Mouse (Mus musculus): Measurements from ENCODE around the gene Hdhd3. TPM values are rescaled to one million over a fixed set of nuclear protein-coding genes. Genes with fewer than 3 reads are reported as not detected.

Hdhd3 gene
- polyA plus RNA-seq, 1 experiment from 2014 or later: 16.5 TPM

DNA sequence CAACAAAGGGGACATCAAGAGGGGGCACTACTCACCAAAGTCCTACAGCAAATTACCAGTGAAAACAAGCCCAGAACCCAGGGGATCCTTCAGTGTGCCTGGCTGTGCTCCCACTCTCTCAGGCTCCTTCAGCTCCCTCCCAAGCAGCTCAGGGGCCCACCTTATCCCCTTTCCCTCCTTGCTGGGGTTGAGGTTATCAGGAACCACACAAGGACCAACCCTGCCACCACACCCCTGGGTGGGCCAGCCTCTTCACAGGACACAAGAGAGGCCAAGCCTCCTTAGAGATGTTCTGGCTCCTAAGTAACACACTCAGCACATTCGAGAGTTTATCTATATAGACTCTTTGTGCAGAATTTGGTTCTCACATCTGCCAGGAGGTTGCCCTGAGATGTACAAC, 13.3 kb upstream of the Hdhd3 start:
- H3K9me3 ChIP-seq (ENCODE audit: control insufficient read depth, low read length): no peaks in the 10 kb centered on the region
- DNase-seq (ENCODE audit: low spot score) (no peak), ATAC-seq (ENCODE audit: insufficient number of reproducible peaks, low FRiP score, low TSS enrichment, low read depth) (no peak)
- H3K4me3 ChIP-seq (ENCODE audit: low read depth, low read length): no peak overlapping the region
- H3K4me2 ChIP-seq (ENCODE audit: low read depth, severe bottlenecking): no peak overlapping the region
- peaks cover 8% of the 10 kb centered on the region for H3K4me1 ChIP-seq (ENCODE audit: control insufficient read depth, insufficient read depth, low read length)
- no peak overlapping the region for H3K27ac ChIP-seq (replicated peaks; ENCODE audit: low read depth, low read length)
- WGBS: 88% methylated on average over 1 of the region's 1 CpGs
- H3K9ac ChIP-seq (ENCODE audit: low read length): no peak overlapping the region
- H3K36me3 ChIP-seq (ENCODE audit: control insufficient read depth, insufficient read depth, low read length): peaks cover 12% of the 10 kb centered on the region
- H3K27me3 ChIP-seq (ENCODE audit: control insufficient read depth, insufficient read depth, low read length): no peaks in the 10 kb centered on the region

DNA sequence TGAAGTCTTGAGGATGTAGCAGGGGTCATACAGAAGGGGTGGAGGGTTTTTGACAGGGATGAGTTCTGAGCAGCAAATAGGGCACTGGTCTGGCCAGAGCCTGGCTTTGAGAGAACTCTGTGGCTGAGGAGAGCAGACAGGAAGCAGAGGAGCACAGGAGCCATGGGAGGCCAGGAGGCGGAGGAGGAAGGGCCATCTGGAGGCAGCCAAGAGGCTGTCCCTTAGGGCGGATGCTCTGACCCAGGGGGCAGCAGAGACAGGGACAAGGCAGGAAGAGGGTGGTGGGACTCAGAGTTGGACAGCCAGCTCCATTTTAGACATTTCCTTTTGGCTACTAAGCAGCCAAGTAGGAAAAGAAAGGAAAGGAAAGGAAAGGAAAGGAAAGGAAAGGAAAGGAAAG, 12.8 kb upstream of the Hdhd3 start:
- Histone ChIP-seq H3K9me3 (ENCODE audit: control insufficient read depth, low read length) (no peaks in the 10 kb centered on the region), H3K36me3 (ENCODE audit: control insufficient read depth, insufficient read depth, low read length) (peaks cover 14% of the 10 kb centered on the region), H3K4me3 (ENCODE audit: low read depth, low read length) (no peak overlapping the region), H3K27ac (replicated peaks; ENCODE audit: low read depth, low read length) (no peak overlapping the region; the same call in 1 of the 2 replicates), H3K27me3 (ENCODE audit: control insufficient read depth, insufficient read depth, low read length) (no peaks in the 10 kb centered on the region), H3K4me2 (ENCODE audit: low read depth, severe bottlenecking) (no peak overlapping the region), H3K4me1 (ENCODE audit: control insufficient read depth, insufficient read depth, low read length) (peaks cover 8% of the 10 kb centered on the region), H3K9ac (ENCODE audit: low read length) (no peak overlapping the region)
- 32% methylated on average over 2 of the region's 2 CpGs for WGBS
- ATAC-seq (ENCODE audit: insufficient number of reproducible peaks, low FRiP score, low TSS enrichment, low read depth): no peak
- no peak for DNase-seq (ENCODE audit: low spot score)

DNA sequence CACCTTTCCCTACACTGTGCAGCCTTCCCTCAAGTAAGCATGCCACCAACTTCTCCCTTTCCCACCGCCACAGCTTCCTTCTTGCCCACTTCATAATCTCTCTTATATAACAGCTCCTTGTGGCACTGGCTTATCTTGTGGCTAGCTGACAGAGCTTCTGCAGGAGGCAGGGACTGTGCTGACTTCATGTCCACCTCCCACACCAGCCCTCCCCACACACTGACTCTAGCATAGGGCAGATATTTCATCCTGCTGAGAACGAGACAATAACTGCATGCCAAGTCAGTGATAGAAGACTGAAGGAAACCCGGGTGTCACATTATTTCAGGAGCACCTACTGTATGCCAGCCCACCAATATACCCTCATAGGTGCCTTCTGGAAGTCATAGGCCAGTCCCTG, 12.2 kb upstream of the Hdhd3 start:
- Histone ChIP-seq H3K9ac (ENCODE audit: low read length) (no peak overlapping the region), H3K9me3 (ENCODE audit: control insufficient read depth, low read length) (no peaks in the 10 kb centered on the region), H3K27me3 (ENCODE audit: control insufficient read depth, insufficient read depth, low read length) (no peaks in the 10 kb centered on the region), H3K27ac (replicated peaks; ENCODE audit: low read depth, low read length) (no peak overlapping the region), H3K36me3 (ENCODE audit: control insufficient read depth, insufficient read depth, low read length) (peaks cover 18% of the 10 kb centered on the region), H3K4me3 (ENCODE audit: low read depth, low read length) (no peak overlapping the region), H3K4me1 (ENCODE audit: control insufficient read depth, insufficient read depth, low read length) (peaks cover 8% of the 10 kb centered on the region), H3K4me2 (ENCODE audit: low read depth, severe bottlenecking) (no peak overlapping the region)
- 92% methylated on average over 3 of the region's 3 CpGs for WGBS
- ATAC-seq (ENCODE audit: insufficient number of reproducible peaks, low FRiP score, low TSS enrichment, low read depth) (no peak), DNase-seq (ENCODE audit: low spot score) (no peak)

DNA sequence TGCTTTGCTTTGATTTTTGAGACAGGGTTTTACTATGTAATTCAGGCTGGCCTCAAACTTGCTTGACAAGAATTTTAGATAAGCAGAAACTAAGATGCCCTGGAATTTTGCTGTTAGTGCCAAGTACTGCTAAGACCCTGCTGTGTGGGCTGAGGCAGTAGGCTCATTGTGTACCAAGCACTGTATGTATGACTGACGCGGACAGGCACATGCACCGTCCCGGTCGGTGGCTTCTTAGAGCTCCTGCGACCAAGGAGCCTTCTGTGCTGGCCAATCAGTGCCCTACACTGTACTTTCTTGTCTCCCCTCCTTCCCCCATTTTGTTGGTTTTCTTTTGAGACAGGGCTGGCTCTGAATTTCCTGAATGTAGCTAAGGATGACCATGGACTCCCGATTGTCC, 11.7 kb upstream of the Hdhd3 start:
- DNase-seq (ENCODE audit: low spot score) (no peak), ATAC-seq (ENCODE audit: insufficient number of reproducible peaks, low FRiP score, low TSS enrichment, low read depth) (no peak)
- peaks cover 8% of the 10 kb centered on the region for H3K4me1 ChIP-seq (ENCODE audit: control insufficient read depth, insufficient read depth, low read length)
- H3K4me3 ChIP-seq (ENCODE audit: low read depth, low read length): no peak overlapping the region
- WGBS: 89% methylated on average over 7 of the region's 7 CpGs
- no peaks in the 10 kb centered on the region for H3K9me3 ChIP-seq (ENCODE audit: control insufficient read depth, low read length)
- H3K4me2 ChIP-seq (ENCODE audit: low read depth, severe bottlenecking): no peak overlapping the region; the same call in 1 of the 2 replicates
- H3K27me3 ChIP-seq (ENCODE audit: control insufficient read depth, insufficient read depth, low read length): no peaks in the 10 kb centered on the region
- H3K36me3 ChIP-seq (ENCODE audit: control insufficient read depth, insufficient read depth, low read length): peaks cover 23% of the 10 kb centered on the region
- no peak overlapping the region for H3K9ac ChIP-seq (ENCODE audit: low read length)
- no peak overlapping the region for H3K27ac ChIP-seq (replicated peaks; ENCODE audit: low read depth, low read length)

DNA sequence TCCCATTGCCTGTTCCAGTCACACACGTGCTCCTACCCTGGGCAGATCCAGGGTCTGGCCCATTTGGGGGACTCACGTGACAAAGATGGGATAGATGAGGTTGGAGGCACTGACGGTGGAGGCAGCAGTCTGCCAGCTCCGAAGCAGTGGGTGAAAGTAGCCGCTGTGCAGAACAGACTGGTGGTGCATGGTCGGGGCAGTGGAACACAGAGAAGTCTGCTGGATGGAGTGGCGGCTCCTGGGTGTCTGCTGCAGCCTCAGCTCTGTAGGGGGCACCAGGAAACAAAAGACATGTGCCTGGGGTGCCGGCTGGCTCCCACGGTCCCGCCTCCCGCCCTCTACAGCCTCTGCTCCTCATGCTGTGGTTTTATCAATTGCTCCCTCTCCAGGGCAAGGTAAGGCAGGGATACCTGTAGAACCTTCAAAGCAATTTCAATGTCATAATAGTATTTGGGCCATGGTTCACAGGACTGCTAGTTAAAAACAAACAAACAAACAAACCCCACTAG, 10.8 kb upstream of the Hdhd3 start:
- no peaks in the 10 kb centered on the region for H3K27me3 ChIP-seq (ENCODE audit: control insufficient read depth, insufficient read depth, low read length)
- H3K9ac ChIP-seq (ENCODE audit: low read length): no peak overlapping the region
- H3K4me1 ChIP-seq (ENCODE audit: control insufficient read depth, insufficient read depth, low read length): peaks cover 8% of the 10 kb centered on the region
- WGBS: 47% methylated on average over 11 of the region's 11 CpGs
- ATAC-seq (ENCODE audit: insufficient number of reproducible peaks, low FRiP score, low TSS enrichment, low read depth) (no peak; the same call in 1 of the 2 replicates), DNase-seq (ENCODE audit: low spot score) (no peak)
- no peak overlapping the region for H3K4me2 ChIP-seq (ENCODE audit: low read depth, severe bottlenecking)
- H3K27ac ChIP-seq (replicated peaks; ENCODE audit: low read depth, low read length): no peak overlapping the region
- no peak overlapping the region for H3K4me3 ChIP-seq (ENCODE audit: low read depth, low read length)
- peaks cover 32% of the 10 kb centered on the region for H3K36me3 ChIP-seq (ENCODE audit: control insufficient read depth, insufficient read depth, low read length)
- H3K9me3 ChIP-seq (ENCODE audit: control insufficient read depth, low read length): no peaks in the 10 kb centered on the region

DNA sequence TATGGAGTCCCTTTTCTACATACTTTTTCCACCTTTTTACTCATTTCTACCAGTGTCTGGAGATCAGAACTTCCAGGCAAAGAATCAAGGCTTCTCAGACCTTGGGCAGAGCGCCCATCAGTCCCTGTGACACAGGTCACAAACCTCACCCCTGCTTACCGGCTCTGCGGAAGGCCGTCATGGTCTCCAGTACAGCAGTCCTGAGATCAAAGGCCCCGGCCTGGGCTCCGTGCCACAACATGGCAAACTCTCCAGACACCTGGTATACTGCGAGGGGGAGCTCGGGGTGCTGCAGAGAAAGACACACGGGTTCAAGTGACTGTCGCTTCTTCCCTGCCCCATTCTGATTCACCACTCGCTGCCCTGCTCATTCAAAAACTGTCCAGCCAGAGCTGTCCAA, 6.7 kb upstream of the Hdhd3 start:
- Histone ChIP-seq H3K27me3 (ENCODE audit: control insufficient read depth, insufficient read depth, low read length) (no peaks in the 10 kb centered on the region), H3K4me2 (ENCODE audit: low read depth, severe bottlenecking) (no peak overlapping the region), H3K4me3 (ENCODE audit: low read depth, low read length) (no peak overlapping the region), H3K36me3 (ENCODE audit: control insufficient read depth, insufficient read depth, low read length) (peaks cover 40% of the 10 kb centered on the region), H3K9ac (ENCODE audit: low read length) (no peak overlapping the region), H3K27ac (replicated peaks; ENCODE audit: low read depth, low read length) (no peak overlapping the region), H3K9me3 (ENCODE audit: control insufficient read depth, low read length) (no peaks in the 10 kb centered on the region), H3K4me1 (ENCODE audit: control insufficient read depth, insufficient read depth, low read length) (no peaks in the 10 kb centered on the region)
- ATAC-seq (ENCODE audit: insufficient number of reproducible peaks, low FRiP score, low TSS enrichment, low read depth) (no peak), DNase-seq (ENCODE audit: low spot score) (no peak)
- WGBS: 91% methylated on average over 11 of the region's 11 CpGs

DNA sequence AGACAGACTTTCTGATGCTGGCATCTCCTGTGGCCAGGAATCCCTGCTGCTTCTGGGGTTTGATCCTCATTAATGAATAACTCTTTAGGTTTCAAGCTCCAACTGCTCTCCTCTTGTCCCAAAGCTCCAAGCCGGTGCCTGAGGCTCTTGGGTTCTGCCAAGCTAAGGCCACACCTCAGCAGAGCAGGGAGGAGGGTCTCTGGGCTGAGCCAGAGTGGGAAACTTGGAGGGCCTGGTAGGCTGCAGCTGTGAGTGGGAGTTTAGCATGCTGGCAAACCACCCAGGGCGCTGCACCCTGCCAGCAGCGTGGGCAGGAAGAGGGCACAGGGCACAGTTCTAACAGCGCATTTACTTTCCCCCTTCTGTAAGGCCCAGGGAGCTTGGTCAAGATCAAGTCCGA, 5.6 kb upstream of the Hdhd3 start:
- H3K27me3 ChIP-seq (ENCODE audit: control insufficient read depth, insufficient read depth, low read length): no peaks in the 10 kb centered on the region
- H3K27ac ChIP-seq (replicated peaks; ENCODE audit: low read depth, low read length): no peak overlapping the region
- no peaks in the 10 kb centered on the region for H3K9me3 ChIP-seq (ENCODE audit: control insufficient read depth, low read length)
- H3K4me3 ChIP-seq (ENCODE audit: low read depth, low read length): no peak overlapping the region
- H3K4me1 ChIP-seq (ENCODE audit: control insufficient read depth, insufficient read depth, low read length): no peaks in the 10 kb centered on the region
- WGBS: 92% methylated on average over 5 of the region's 5 CpGs
- ATAC-seq (ENCODE audit: insufficient number of reproducible peaks, low FRiP score, low TSS enrichment, low read depth) (no peak), DNase-seq (ENCODE audit: low spot score) (no peak)
- peaks cover 40% of the 10 kb centered on the region for H3K36me3 ChIP-seq (ENCODE audit: control insufficient read depth, insufficient read depth, low read length)
- H3K4me2 ChIP-seq (ENCODE audit: low read depth, severe bottlenecking): no peak overlapping the region
- H3K9ac ChIP-seq (ENCODE audit: low read length): no peak overlapping the region

DNA sequence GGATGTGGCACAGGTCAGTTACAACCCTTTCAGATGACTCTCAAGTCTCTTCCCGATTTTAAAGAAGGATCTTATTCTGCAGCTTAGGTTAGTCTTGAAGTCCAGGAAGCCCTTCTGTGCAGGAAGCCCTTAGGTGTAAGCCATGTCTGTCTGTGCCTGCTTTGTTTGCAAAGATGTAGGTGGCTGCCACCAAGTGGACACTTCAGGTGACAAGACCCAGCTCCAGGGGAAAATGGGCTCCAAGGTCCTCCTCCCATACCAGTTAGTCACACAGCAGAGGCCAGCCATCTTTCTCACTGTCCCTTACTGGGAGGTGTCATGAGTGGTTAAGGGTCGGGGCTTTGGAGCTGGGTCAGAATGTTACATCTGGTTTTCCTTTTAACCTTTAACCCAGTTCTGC, 3.5 kb upstream of the Hdhd3 start:
- no peaks in the 10 kb centered on the region for H3K4me1 ChIP-seq (ENCODE audit: control insufficient read depth, insufficient read depth, low read length)
- H3K4me3 ChIP-seq (ENCODE audit: low read depth, low read length): no peak overlapping the region
- ATAC-seq (ENCODE audit: insufficient number of reproducible peaks, low FRiP score, low TSS enrichment, low read depth) (no peak), DNase-seq (ENCODE audit: low spot score) (no peak)
- H3K27me3 ChIP-seq (ENCODE audit: control insufficient read depth, insufficient read depth, low read length): no peaks in the 10 kb centered on the region
- H3K4me2 ChIP-seq (ENCODE audit: low read depth, severe bottlenecking): no peak overlapping the region
- H3K27ac ChIP-seq (replicated peaks; ENCODE audit: low read depth, low read length): no peak overlapping the region
- no peaks in the 10 kb centered on the region for H3K9me3 ChIP-seq (ENCODE audit: control insufficient read depth, low read length)
- H3K9ac ChIP-seq (ENCODE audit: low read length): no peak overlapping the region
- H3K36me3 ChIP-seq (ENCODE audit: control insufficient read depth, insufficient read depth, low read length): peaks cover 28% of the 10 kb centered on the region
- 49% methylated on average over 2 of the region's 2 CpGs for WGBS

DNA sequence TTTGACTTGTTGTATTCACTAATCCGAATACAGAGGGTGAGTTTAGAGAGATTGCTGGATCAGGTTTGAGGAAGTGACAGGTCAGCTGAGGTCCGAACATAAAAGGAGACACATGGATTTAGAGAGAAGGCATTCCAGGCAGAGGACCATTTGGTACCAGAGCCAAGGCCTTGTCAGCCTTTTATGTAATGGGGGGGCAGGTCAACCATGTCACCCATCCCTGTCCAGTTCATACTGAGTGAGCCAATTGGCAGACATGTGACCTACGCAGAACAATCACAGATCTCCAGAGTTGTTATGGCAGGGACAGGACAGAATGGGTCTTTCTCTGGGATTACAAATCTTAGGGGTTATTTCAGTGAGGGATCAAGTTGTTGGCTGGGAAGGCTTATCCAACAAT, 2.7 kb upstream of the Hdhd3 start:
- ATAC-seq (ENCODE audit: insufficient number of reproducible peaks, low FRiP score, low TSS enrichment, low read depth) (no peak), DNase-seq (ENCODE audit: low spot score) (no peak)
- no peak overlapping the region for H3K4me3 ChIP-seq (ENCODE audit: low read depth, low read length)

More for the DNA sequence above, 2.7 kb upstream of the Hdhd3 start:
- 83% methylated on average over 3 of the region's 3 CpGs for WGBS
- Histone ChIP-seq H3K36me3 (ENCODE audit: control insufficient read depth, insufficient read depth, low read length) (peaks cover 25% of the 10 kb centered on the region), H3K9ac (ENCODE audit: low read length) (no peak overlapping the region), H3K27me3 (ENCODE audit: control insufficient read depth, insufficient read depth, low read length) (no peaks in the 10 kb centered on the region), H3K4me1 (ENCODE audit: control insufficient read depth, insufficient read depth, low read length) (peaks cover under 1% of the 10 kb centered on the region; the same call in 1 of the 2 replicates), H3K4me2 (ENCODE audit: low read depth, severe bottlenecking) (no peak overlapping the region), H3K9me3 (ENCODE audit: control insufficient read depth, low read length) (no peaks in the 10 kb centered on the region), H3K27ac (replicated peaks; ENCODE audit: low read depth, low read length) (no peak overlapping the region)

Data from limb, embryonic 11.5 days (tissue).